Mouse (Mus musculus): ENCODE data around the gene Adora2a.
"Not testable (repeated sequence)": the region's sequence is repeated elsewhere in the genome, so short reads cannot be mapped to it uniquely, and the experiment has no call there.

Gene Adora2a

GRCm38 (mm10) chr10:75314190-75314980 is 2.3 kb upstream of the Adora2a start:
- DNase-seq (ENCODE audit: low spot score) = no peak

GRCm38 (mm10) chr10:75315756-75316155 is 921 bp upstream of the Adora2a start:
- no peak for DNase-seq (ENCODE audit: low spot score)

GRCm38 (mm10) chr10:75316472-75316871 is 205 bp upstream of the Adora2a start:
- peak; percentile 30 for DNase-seq (ENCODE audit: low spot score)

GRCm38 (mm10) chr10:75316908-75317761 is 458 bp downstream of the Adora2a start:
- DNase-seq (ENCODE audit: low spot score) = peak; percentile 80

GRCm38 (mm10) chr10:75318206-75318605 is 1.5 kb downstream of the Adora2a start:
- DNase-seq (ENCODE audit: low spot score) = no peak

- no peak for DNase-seq (ENCODE audit: low spot score)
Observed at GRCm38 (mm10) chr10:75320321-75320720, 3.6 kb downstream of the Adora2a start.

GRCm38 (mm10) chr10:75322966-75323365 is 6.3 kb downstream of the Adora2a start:
- DNase-seq (ENCODE audit: low spot score) = no peak

- no peak for DNase-seq (ENCODE audit: low spot score)
Observed at GRCm38 (mm10) chr10:75323986-75324385, 7.3 kb downstream of the Adora2a start.

GRCm38 (mm10) chr10:75324391-75324790 is 7.7 kb downstream of the Adora2a start:
- DNase-seq (ENCODE audit: low spot score) = no peak

- no peak for DNase-seq (ENCODE audit: low spot score)
Observed at GRCm38 (mm10) chr10:75325821-75326220, 9.1 kb downstream of the Adora2a start.

GRCm38 (mm10) chr10:75326553-75326952 is 9.9 kb downstream of the Adora2a start:
- DNase-seq (ENCODE audit: low spot score) = no peak

GRCm38 (mm10) chr10:75327081-75327480 is 10.4 kb downstream of the Adora2a start:
- DNase-seq (ENCODE audit: low spot score) = no peak

- peak; percentile 50 for DNase-seq (ENCODE audit: low spot score)
Observed at GRCm38 (mm10) chr10:75328201-75328704, 11.6 kb downstream of the Adora2a start.

- DNase-seq (ENCODE audit: low spot score) = no peak
Observed at GRCm38 (mm10) chr10:75332268-75332667, 15.6 kb downstream of the Adora2a start.

GRCm38 (mm10) chr10:75333176-75333776 is 16.6 kb downstream of the Adora2a start:
- no peak for DNase-seq (ENCODE audit: low spot score)

- DNase-seq (ENCODE audit: low spot score) = no peak
Observed at GRCm38 (mm10) chr10:75334175-75334574, 17.5 kb downstream of the Adora2a start.

GRCm38 (mm10) chr10:75335075-75335474 is 18.4 kb downstream of the Adora2a start:
- DNase-seq (ENCODE audit: low spot score) = no peak

GRCm38 (mm10) chr10:75337231-75337630 is 20.6 kb downstream of the Adora2a start:
- DNase-seq (ENCODE audit: low spot score) = no peak

- no peak for DNase-seq (ENCODE audit: low spot score)
Observed at GRCm38 (mm10) chr10:75338852-75339251, 22.2 kb downstream of the Adora2a start.

- no peak for DNase-seq (ENCODE audit: low spot score)
Observed at GRCm38 (mm10) chr10:75339377-75339776, 22.7 kb downstream of the Adora2a start.

- peak; percentile 60 for DNase-seq (ENCODE audit: low spot score)
Observed at GRCm38 (mm10) chr10:75341936-75342335, 25.3 kb downstream of the Adora2a start.

- DNase-seq (ENCODE audit: low spot score) = not testable (repeated sequence)
Observed at GRCm38 (mm10) chr10:75344563-75344962, 27.9 kb downstream of the Adora2a start.
